Mouse (Mus musculus) hindbrain, postnatal 0 days (tissue): ENCODE data around the gene Miga1. TPM values are rescaled to one million over a fixed set of nuclear protein-coding genes. Genes with fewer than 3 reads are reported as not detected.

Experiments used
- ATAC-seq: fragments of 200-750 bp; cut with Nextera tagmentation; 2 replicates; pipeline ENCODE4 v1.8.0; 2017; ENCODE audit warnings: mild to moderate bottlenecking, moderate TSS enrichment, moderate library complexity
- DNase-seq: peaks from one replicate; pipeline ENCODE4 v3.0.0-alpha.2; 2015; ENCODE audit warnings: low spot score
- H3K27ac ChIP-seq: fragments of 300-500 bp; sonication (generic); 2 replicates; pipeline ENCODE4 v1.5.1; 2014; ENCODE audit warnings: mild to moderate bottlenecking
- H3K27me3 ChIP-seq: fragments of 300-500 bp; sonication (generic); 2 replicates; pipeline ENCODE4 v1.6.1; 2014; ENCODE audit warnings: low read length, mixed read lengths; ENCODE audit not compliant: insufficient read depth
- H3K36me3 ChIP-seq: fragments of 300-500 bp; sonication (generic); 2 replicates; pipeline ENCODE4 v1.6.1; 2014; ENCODE audit warnings: low read length, mixed read lengths; ENCODE audit not compliant: insufficient read depth
- H3K4me1 ChIP-seq: fragments of 300-500 bp; sonication (generic); 2 replicates; pipeline ENCODE4 v1.6.1; 2014; ENCODE audit warnings: antibody characterized with exemption, low read length, mixed read lengths; ENCODE audit not compliant: insufficient read depth
- H3K4me2 ChIP-seq: fragments of 300-500 bp; sonication (generic); 2 replicates; pipeline ENCODE4 v1.6.1; 2014; ENCODE audit warnings: low read depth, mild to moderate bottlenecking, low read length, moderate library complexity, mixed read lengths
- H3K4me3 ChIP-seq: fragments of 300-500 bp; sonication (generic); 2 replicates; pipeline ENCODE4 v1.5.1; 2014; ENCODE audit warnings: low read length
- H3K9ac ChIP-seq: fragments of 300-500 bp; sonication (generic); replicated peaks from 2 replicates; pipeline ENCODE4 v1.6.1; 2014; ENCODE audit warnings: mild to moderate bottlenecking, low read length, moderate library complexity, mixed read lengths
- H3K9me3 ChIP-seq: fragments of 300-500 bp; sonication (generic); 2 replicates; pipeline ENCODE4 v1.6.1; 2016; ENCODE audit warnings: low read length, mixed read lengths
- CTCF ChIP-seq: IDR thresholded peaks from 2 replicates; pipeline ENCODE4 v1.5.1; 2016; ENCODE audit warnings: antibody characterized with exemption, control low read depth, low read depth
- WGBS: fragments of 180-500 bp; shearing (Covaris S2); extraction: QIAGEN DNeasy Blood & Tissue Kit; methylation state at CpG from one replicate; pipeline ENCODE4 v1.1.7; 2014; 5-methylcytosine and 5-hydroxymethylcytosine counted together
- polyA plus RNA-seq: library from polyadenylated mRNA; unstranded; fragments of >200 nt; fragmentation: Nextera tagmentation; extraction: Ambion mirVana; gene quantifications from 2 replicates; pipeline ENCODE4 v1.2.1, GENCODE M21; 2015
- total RNA-seq: library from RNA; depleted of rRNA; stranded (reverse); fragments of >200 nt; gene quantifications from 2 replicates; pipeline ENCODE4 v1.2.3, GENCODE M21; 2014

The Miga1 gene
- total and polyA plus RNA-seq, 2 experiments from 2014 or later: 16.7 to 21.1 TPM

- no peaks in the 10 kb centered on the region for H3K9me3 ChIP-seq
- WGBS: under 1% methylated on average over 47 of the region's 54 CpGs
- H3K27me3 ChIP-seq: no peaks in the 10 kb centered on the region
- ATAC-seq (no peak; the same call in 1 of the 2 replicates), DNase-seq (peak; percentile 63)
- 0 out of 2 replicates have a peak, but pooled peaks cover 6% of the 10 kb centered on the region for H3K4me1 ChIP-seq
- H3K9ac ChIP-seq: peak overlapping the region; percentile 87
- peak overlapping the region; percentile 92 for H3K27ac ChIP-seq
- H3K4me2 ChIP-seq: peak overlapping the region; percentile 65
- no peaks in the 10 kb centered on the region for H3K36me3 ChIP-seq
- TF ChIP-seq CTCF: no peak
- H3K4me3 ChIP-seq: peak overlapping the region; percentile 84
Measured at GRCm38 (mm10) chr3:152346633-152347141, 6.5 kb upstream of the Miga1 start.

- WGBS: 7% methylated on average over 37 of the region's 44 CpGs
- Histone ChIP-seq H3K27ac (peak within 1 kb of the TSS; percentile 92), H3K36me3 (no peaks in the 10 kb centered on the region), H3K4me2 (peak within 1 kb of the TSS; percentile 65), H3K4me1 (0 out of 2 replicates have a peak, but pooled peaks cover 6% of the 10 kb centered on the region), H3K9ac (peak within 1 kb of the TSS; percentile 87), H3K4me3 (peak within 1 kb of the TSS; percentile 84), H3K27me3 (no peaks in the 10 kb centered on the region), H3K9me3 (no peaks in the 10 kb centered on the region)
- no peak for TF ChIP-seq CTCF
- DNase-seq (peak; percentile 96), ATAC-seq (peak; percentile 97)
Measured at GRCm38 (mm10) chr3:152345732-152346632, 5.8 kb upstream of the Miga1 start, which contains the start of gene Usp33. Gene Usp33, plus strand, starts transcription at chr3:152346478.

DNA sequence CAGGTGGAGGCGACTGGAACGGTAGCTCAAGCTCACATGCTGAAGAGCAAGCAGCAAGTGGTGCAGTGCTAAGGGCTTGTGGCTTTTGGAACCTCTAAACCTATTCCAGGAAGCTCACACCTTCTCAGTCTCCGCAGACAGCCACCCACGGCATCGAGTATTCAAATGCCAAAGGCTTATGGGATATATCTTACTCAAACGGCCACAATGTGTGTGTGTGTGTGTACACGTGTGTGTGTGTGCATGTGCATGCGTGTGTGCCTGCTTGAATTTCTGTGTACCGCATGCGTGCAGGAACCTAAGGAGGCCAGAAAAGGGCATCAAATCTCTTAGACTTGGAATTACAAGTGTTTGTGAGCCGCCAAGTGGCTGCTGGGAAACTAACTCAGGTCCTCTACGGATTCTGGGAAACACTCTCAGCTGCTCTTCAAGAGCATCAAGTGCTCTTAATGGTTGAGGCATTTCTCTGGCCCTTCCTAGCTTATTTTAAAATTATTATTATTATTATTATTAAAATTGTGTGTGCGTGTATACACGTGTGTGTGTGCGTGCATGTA lies 2.8 kb upstream of the Miga1 start:
- WGBS: 90% methylated on average over 15 of the region's 15 CpGs
- Histone ChIP-seq H3K4me3 (no peak overlapping the region), H3K27ac (no peak overlapping the region), H3K9me3 (no peaks in the 10 kb centered on the region), H3K36me3 (no peaks in the 10 kb centered on the region), H3K4me1 (0 out of 2 replicates have a peak, but pooled peaks cover under 1% of the 10 kb centered on the region), H3K27me3 (no peaks in the 10 kb centered on the region), H3K4me2 (no peak overlapping the region), H3K9ac (no peak overlapping the region)
- DNase-seq (no peak), ATAC-seq (no peak)
- no peak for TF ChIP-seq CTCF

DNA sequence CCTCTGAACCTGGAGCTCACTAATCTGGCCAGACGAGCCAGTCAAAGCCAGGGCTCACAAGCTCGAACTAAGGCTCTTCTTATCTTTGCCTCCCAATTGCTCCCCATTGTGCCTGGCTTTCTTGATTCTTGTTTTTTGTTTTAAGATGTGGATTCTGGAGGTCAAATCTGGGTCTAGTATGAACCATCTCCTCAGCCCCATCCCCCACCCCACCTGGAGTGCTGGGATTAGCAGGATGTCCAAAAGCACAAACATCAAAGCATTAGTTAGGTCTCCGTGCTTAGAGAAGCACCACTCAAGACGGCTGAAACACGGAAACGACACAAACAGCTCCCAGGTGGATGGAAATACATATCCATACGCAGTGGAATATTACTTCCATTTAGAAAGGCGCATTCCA lies 4.1 kb downstream of the Miga1 start:
- ATAC-seq (no peak), DNase-seq (no peak)
- no peak overlapping the region for H3K4me2 ChIP-seq
- no peaks in the 10 kb centered on the region for H3K27me3 ChIP-seq
- peaks cover 37% of the 10 kb centered on the region for H3K36me3 ChIP-seq
- WGBS: 89% methylated on average over 8 of the region's 8 CpGs
- no peaks in the 10 kb centered on the region for H3K4me1 ChIP-seq
- H3K27ac ChIP-seq: no peak overlapping the region
- H3K9ac ChIP-seq: no peak overlapping the region
- no peaks in the 10 kb centered on the region for H3K9me3 ChIP-seq
- TF ChIP-seq CTCF: no peak
- no peak overlapping the region for H3K4me3 ChIP-seq

DNA sequence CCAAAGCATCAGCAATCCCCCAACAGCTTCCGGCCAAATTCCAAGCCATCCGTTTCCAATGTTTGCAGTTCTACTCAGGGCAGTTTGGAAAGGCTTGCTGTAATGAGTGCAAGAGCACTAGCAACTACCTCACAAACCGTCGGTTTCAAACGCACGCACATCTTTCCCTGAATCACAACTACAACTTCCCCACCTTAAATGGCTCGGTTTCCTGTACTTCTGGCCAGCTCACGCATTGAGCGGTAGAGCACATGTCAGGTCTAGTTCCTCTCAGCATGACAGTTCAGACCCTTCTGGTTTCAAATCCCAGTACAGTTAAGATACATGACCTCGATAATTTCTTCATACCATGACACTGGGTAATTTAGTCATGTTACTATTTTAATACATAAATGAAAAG lies 6.6 kb downstream of the Miga1 start:
- DNase-seq: no peak
- no peak overlapping the region for H3K27ac ChIP-seq
- no peak for ATAC-seq
- H3K4me1 ChIP-seq: no peaks in the 10 kb centered on the region
- TF ChIP-seq CTCF: no peak
- H3K9ac ChIP-seq: no peak overlapping the region
- no peaks in the 10 kb centered on the region for H3K9me3 ChIP-seq
- WGBS: 93% methylated on average over 10 of the region's 10 CpGs
- no peak overlapping the region for H3K4me3 ChIP-seq
- H3K4me2 ChIP-seq: no peak overlapping the region
- H3K27me3 ChIP-seq: no peaks in the 10 kb centered on the region
- H3K36me3 ChIP-seq: peaks cover 37% of the 10 kb centered on the region

- Histone ChIP-seq H3K36me3 (peaks cover 36% of the 10 kb centered on the region), H3K4me2 (no peak overlapping the region), H3K9me3 (no peaks in the 10 kb centered on the region), H3K27ac (no peak overlapping the region), H3K27me3 (no peaks in the 10 kb centered on the region), H3K9ac (no peak overlapping the region), H3K4me3 (no peak overlapping the region), H3K4me1 (no peaks in the 10 kb centered on the region)
- no peak for TF ChIP-seq CTCF
- DNase-seq (no peak), ATAC-seq (no peak; the same call in 1 of the 2 replicates)
- 93% methylated on average over 15 of the region's 15 CpGs for WGBS
Measured at GRCm38 (mm10) chr3:152332545-152333300, 7.5 kb downstream of the Miga1 start.
